Mouse (Mus musculus) cerebellum, adult (tissue): ENCODE measurements around the gene Fbxl16.
"Not testable (repeated sequence)": the region's sequence is repeated elsewhere in the genome, so short reads cannot be mapped to it uniquely, and the experiment has no call there.

Experiments used
- ATAC-seq: cut with Nextera tagmentation; 2 replicates; pipeline ENCODE4 v1.9.2; 2017; ENCODE audit warnings: mild to moderate bottlenecking, moderate library complexity, mixed read lengths; ENCODE audit not compliant: insufficient number of reproducible peaks, low FRiP score, low TSS enrichment

Gene Fbxl16

GRCm38 (mm10) chr17:25794998-25795397 lies 13.9 kb upstream of the Fbxl16 start:
- ATAC-seq, result no peak

- ATAC-seq, result no peak
Measured at GRCm38 (mm10) chr17:25795609-25796092, 13.2 kb upstream of the Fbxl16 start, which contains the start of gene AC134908.4. Gene AC134908.4 (minus strand): TSS chr17:25795659.

DNA sequence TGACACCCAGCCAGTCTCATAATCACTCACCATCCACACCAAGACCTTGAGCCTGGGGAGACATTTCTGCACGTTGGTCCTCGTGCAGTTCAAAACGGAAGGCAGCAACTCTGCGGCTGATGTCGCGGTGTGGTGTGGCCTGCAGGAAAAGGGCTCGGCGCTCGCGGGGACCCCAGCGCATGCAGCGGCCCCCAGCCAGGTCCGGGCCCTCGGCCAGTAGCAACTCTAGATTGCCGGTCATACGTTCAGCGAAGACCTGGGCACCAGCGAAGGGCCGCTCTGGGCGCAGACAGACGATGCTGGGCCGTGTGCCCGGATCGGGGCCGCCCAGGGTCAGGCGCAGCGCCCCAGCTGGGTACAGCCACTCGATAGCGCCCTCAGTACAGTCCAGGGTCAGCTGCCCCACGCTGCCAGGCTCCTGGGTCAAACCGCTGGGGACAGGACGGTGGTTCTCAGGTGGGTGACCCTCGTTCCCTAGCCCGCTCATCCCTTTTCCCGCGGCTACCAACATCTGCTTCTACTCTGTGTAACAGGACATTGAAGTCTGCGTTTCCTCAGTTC lies 12.6 kb upstream of the Fbxl16 start:
- ATAC-seq, result no peak

- ATAC-seq, result no peak
Measured at GRCm38 (mm10) chr17:25796951-25797369, 11.9 kb upstream of the Fbxl16 start, which contains the start of gene Metrn. Gene Metrn (minus strand): TSS chr17:25797136.

GRCm38 (mm10) chr17:25801029-25801428 lies 7.9 kb upstream of the Fbxl16 start:
- peak; percentile 49; the same call in 1 of the 2 replicates for ATAC-seq

GRCm38 (mm10) chr17:25802825-25803517 lies 5.9 kb upstream of the Fbxl16 start:
- no peak for ATAC-seq

DNA sequence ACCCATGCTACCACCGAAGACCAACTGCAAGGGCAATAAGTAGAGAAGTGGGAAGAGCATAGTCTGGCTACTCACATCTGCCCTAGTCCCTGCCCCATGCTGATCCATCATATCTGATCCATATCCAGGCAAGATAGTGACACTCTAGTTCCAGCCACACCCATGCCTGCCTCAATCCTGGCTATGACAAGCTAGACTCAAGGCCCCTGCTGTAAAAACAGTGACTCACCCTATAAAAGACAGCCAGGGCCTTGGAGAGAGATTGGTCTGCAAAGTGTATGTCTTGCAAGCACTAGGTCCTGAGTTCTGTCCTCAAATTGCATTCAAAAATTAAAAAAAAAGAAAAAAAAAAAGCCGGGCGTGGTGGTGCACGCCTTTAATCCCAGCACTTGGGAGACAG lies 2.4 kb upstream of the Fbxl16 start:
- ATAC-seq, result no peak

- ATAC-seq, result not testable (repeated sequence)
Measured at GRCm38 (mm10) chr17:25807452-25807851, 1.4 kb upstream of the Fbxl16 start.

- no peak for ATAC-seq
Measured at GRCm38 (mm10) chr17:25808028-25808427, 857 bp upstream of the Fbxl16 start.

DNA sequence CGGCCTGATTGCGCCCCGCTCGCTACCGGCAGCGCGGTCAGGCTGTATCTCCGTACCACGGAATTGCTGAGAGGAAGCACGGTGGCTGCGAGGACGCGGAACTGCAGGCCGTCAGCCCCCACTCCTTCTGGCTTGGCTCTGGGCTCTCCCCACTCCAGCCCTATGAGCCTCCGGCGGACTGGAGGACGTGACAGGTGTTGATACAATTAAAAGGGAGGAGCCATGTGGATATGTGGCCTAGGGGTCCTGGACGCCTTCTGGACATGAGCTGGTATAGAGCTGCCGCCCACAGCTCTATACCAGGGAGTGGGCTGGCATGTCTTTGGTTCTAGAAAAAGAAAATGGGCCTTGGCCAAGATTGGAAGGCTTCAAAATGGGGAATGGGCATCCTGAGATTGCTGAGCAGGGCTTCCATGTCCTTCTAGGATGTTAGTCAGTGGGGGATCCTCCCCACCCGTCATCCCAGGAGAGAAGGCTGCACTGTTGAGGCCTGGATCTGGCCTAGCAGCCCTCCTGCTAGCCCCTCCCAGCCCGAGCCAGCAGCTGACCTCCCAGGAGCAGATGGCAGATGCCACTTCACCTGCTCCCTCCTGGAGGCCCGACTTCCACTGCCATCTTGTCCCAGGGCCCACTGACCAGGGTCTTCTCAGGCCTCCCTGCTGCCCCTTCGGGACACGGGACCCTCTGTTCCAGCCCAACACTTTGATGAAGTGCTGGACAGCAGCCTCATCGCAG lies 888 bp downstream of the Fbxl16 start:
- peak; percentile 51 for ATAC-seq

DNA sequence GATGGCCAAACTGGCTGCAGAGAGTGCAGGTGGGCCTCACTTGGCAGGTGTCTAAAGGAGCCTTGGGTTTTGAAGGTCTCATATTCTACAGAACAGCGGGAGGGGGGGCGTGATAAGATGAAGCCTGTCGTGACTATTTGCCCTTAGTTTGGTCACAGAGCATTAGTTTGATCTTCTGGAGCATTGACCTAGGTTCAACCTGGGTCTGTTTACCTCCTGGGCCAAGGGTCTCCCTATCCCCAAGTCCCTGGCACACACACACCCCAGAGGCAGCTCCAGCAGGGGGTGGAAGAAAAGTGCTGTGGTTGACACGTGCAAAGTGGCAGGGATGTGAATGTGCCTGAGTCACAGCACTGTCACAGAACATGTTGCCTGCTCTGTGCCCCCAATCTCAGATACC lies 2.0 kb downstream of the Fbxl16 start:
- no peak for ATAC-seq

GRCm38 (mm10) chr17:25813471-25813870 lies 4.6 kb downstream of the Fbxl16 start:
- ATAC-seq, result no peak

- ATAC-seq, result no peak
Measured at GRCm38 (mm10) chr17:25817662-25818061, 8.8 kb downstream of the Fbxl16 start.

GRCm38 (mm10) chr17:25818851-25819780 lies 10.2 kb downstream of the Fbxl16 start:
- no peak for ATAC-seq

GRCm38 (mm10) chr17:25823452-25823851 lies 14.6 kb downstream of the Fbxl16 start, which contains the start of gene Wdr24:
Gene Wdr24 (plus strand): TSS chr17:25823627.
- ATAC-seq, result peak; percentile 68; the same call in 1 of the 2 replicates

DNA sequence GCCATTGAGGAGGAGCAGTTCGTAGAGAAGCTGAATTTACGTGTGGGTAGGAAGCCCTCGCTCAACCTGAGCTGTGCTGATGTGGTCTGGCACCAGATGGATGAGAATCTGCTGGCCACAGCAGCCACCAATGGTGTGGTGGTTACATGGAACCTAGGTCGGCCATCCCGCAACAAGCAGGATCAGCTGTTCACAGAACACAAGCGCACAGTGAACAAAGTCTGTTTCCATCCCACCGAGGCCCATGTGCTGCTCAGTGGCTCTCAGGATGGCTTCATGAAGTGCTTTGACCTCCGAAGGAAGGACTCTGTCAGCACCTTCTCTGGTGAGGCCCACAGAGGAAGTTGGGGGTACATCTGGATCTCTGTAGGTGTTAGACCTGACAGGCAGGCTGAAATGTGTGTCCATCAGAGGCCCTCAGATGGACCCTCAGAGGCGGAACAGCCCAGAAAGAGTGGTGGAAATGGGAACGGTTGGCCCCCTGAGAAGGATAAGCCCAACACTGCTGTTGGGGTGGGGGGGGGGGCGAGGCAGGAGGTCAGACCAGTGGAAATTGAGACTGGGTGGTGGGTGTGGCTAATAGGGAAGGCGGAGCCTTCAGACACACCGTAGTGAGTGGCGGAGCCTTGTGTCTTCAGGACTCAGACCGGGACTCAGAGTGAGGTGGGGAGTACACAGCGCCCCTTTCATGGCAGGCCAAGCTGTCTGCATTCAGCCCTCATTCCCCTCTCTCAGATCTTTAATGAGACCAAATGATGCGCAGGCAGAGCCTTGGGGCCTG lies 15.7 kb downstream of the Fbxl16 start:
- no peak for ATAC-seq

- ATAC-seq, result no peak
Measured at GRCm38 (mm10) chr17:25825311-25825710, 16.4 kb downstream of the Fbxl16 start.

DNA sequence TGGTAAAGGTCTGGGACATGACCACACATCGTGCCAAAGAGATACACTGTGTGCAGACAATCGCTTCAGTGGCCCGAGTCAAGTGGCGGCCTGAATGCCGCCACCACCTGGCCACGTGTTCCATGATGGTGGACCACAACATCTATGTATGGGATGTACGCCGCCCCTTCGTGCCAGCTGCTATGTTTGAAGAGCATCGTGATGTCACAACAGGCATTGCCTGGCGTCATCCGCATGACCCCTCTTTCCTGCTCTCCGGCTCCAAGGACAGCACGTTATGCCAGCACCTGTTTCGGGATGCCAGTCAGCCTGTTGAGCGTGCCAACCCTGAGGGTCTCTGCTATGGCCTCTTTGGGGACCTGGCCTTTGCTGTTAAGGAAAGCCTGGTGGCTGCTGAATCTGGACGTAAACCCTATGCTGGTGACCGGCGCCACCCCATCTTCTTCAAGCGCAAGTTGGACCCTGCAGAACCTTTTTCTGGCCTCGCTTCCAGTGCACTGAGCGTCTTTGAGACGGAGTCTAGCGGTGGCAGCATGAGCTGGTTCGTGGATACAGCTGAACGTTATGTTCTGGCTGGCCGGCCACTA lies 17.2 kb downstream of the Fbxl16 start:
- ATAC-seq, result no peak

GRCm38 (mm10) chr17:25827011-25827410 lies 18.1 kb downstream of the Fbxl16 start:
- ATAC-seq, result no peak
